Mouse (Mus musculus): ENCODE results near the gene Map2k6. TPM values are rescaled to one million over a fixed set of nuclear protein-coding genes. Genes with fewer than 3 reads are reported as not detected.

Map2k6 gene
- polyA plus RNA-seq, 1 experiment from 2014 or later: 27.3 TPM

Other genes with a start within 250 kb of the Map2k6 start
- gene Abca9, start 230.9 kb upstream of the Map2k6 start, polyA plus RNA-seq (2014; fragmentation: Nextera tagmentation; extraction: Ambion mirVana): 1.6 and 2.2 TPM in 2 replicates
- gene Abca6, start 147.3 kb upstream of the Map2k6 start, polyA plus RNA-seq (2014; fragmentation: Nextera tagmentation; extraction: Ambion mirVana): 0.95 and 1.1 TPM in 2 replicates
- 8.7 and 12.4 TPM in 2 replicates for gene Abca5, start 61.4 kb upstream of the Map2k6 start, polyA plus RNA-seq (2014; fragmentation: Nextera tagmentation; extraction: Ambion mirVana)

All from stomach, embryonic 14.5 days (tissue).